Mouse (Mus musculus) cerebellum, adult 2 months (tissue): Measurements from ENCODE around the gene Rere.
"Not testable (repeated sequence)": the region's sequence is repeated elsewhere in the genome, so short reads cannot be mapped to it uniquely, and the experiment has no call there.

Source experiments
- CTCF ChIP-seq: fragments of 200-500 bp; IDR thresholded peaks from 2 replicates; pipeline ENCODE4 v1.5.1; 2011; ENCODE audit warnings: low read depth, mild to moderate bottlenecking, control low read depth, low read length, moderate library complexity, borderline replicate concordance; ENCODE audit not compliant: insufficient read depth
- POLR2A ChIP-seq: fragments of 200-500 bp; IDR thresholded peaks from 2 replicates; pipeline ENCODE4 v1.6.1; 2011; ENCODE audit warnings: low read length, control low read depth, borderline replicate concordance; ENCODE audit not compliant: insufficient read depth

- not testable (repeated sequence) for TF ChIP-seq POLR2A, CTCF
These were observed 6.0 kb downstream of the Rere start for GRCm38 (mm10) chr4:150287463-150287862.
